ENCODE assay signal across 9 mouse cellular contexts in the genomic region with DNA sequence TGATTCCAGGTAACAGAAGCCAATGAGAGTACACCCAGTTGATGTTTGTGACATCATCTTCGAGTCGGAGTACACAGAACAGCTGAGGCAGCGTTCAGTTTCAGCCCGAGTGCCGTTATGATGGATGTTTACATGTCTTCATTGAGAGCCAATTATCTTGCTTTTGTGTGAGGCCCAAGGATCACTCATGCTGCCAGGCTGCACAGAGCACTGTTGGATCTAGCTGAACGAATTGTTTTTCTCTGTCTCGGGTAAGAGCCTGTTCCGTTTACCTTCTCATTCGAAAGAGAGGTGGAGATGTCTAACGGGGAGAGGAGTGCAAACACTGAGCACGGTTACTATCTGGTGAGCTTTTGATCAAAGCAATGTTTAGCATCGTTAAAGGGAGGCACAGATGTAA.
DNase-seq lines count a peak whose midpoint lies in the region; ATAC-seq and TF ChIP-seq lines count a peak whose summit lies in the region.
"Had no signal": no experiment of that assay in that cellular context is flagged by ENCODE, and none has a peak within 500 bp of the region (broad histone marks: within the 10 kb centered on the region; RNA-seq: fewer than 3 reads in every experiment).

No protein-coding gene starts in this region.

- H3K4me3 ChIP-seq in limb, embryonic 10.5 days, result peak overlapping the region; percentile 22; the same call in 1 of the 2 replicates
- H3K4me3 ChIP-seq: myocyte had no signal

- in situ Hi-C loops in Patski (cut with MboI; ENCODE audit: low pct_unique_long_range_greater_than_20kb), result no loop called here

- H3K4me1 ChIP-seq in limb, embryonic 10.5 days, result peaks cover 10% of the 10 kb centered on the region

- peak; percentile 69 for ATAC-seq in Patski

- peak; percentile 8 for DNase-seq in embryo, embryonic 10 days (ENCODE audit: low spot score)
- no peak for DNase-seq in embryo, embryonic 9.5 days (ENCODE audit: extremely low spot score)
- DNase-seq in Patski (ENCODE audit: low read depth, low spot score), result no peak
- peak; percentile 20 to 40 for DNase-seq in frontal cortex, adult 2 months (ENCODE audit: extremely low spot score in 1 of 2, low spot score in 1 of 2)
- no peak for DNase-seq in limb, embryonic 10.5 days (ENCODE audit: low spot score)
- peak; percentile 9 for DNase-seq in retina, postnatal 7 days (ENCODE audit: low read depth, low spot score)
- DNase-seq in ovary, adult 18-20 months (ENCODE audit: low spot score), result no peak
- no peak for DNase-seq in spleen, adult 18-20 months

- H3K36me3 ChIP-seq in limb, embryonic 10.5 days, result no peaks in the 10 kb centered on the region

- TF ChIP-seq CTCF in Patski (IDR thresholded peaks at IDR 0.05), result no peak

- POLR2A ChIA-PET in Patski (lab: Charles Lee), result no interaction called here

- 36% methylated on average over 12 of the region's 12 CpGs for WGBS in limb, embryonic 10.5 days

- peaks cover 15% of the 10 kb centered on the region for H3K27me3 ChIP-seq in Patski
- no peaks in the 10 kb centered on the region for H3K27me3 ChIP-seq in limb, embryonic 10.5 days (ENCODE audit: low read depth, poor library complexity, severe bottlenecking)

- no peaks in the 10 kb centered on the region for H3K9me3 ChIP-seq in limb, embryonic 10.5 days (replicated peaks)

- 0 out of 2 replicates have a peak overlapping the region, but pooled peaks have one; percentile 14 for H3K27ac ChIP-seq in limb, embryonic 10.5 days

- CTCF ChIA-PET in Patski (lab: Charles Lee), result interaction anchor here (0.9 kb wide), 1 partner anchor 11 kb away, joined by 4 read pairs; no protein-coding TSS in a partner anchor

Comparison
In these comparisons a context has a peak if more than half of its experiments do, and no peak if none do; other contexts are left out.
1. DNase-seq: peak in embryo, embryonic 10 days (single experiment), frontal cortex, adult 2 months (2 of 2) and retina, postnatal 7 days (single experiment); none in embryo, embryonic 9.5 days (single experiment), Patski (single experiment), limb, embryonic 10.5 days (single experiment), ovary, adult 18-20 months (single experiment) and spleen, adult 18-20 months (0 of 2).